Mouse (Mus musculus): ENCODE results near the gene Tas1r1. TPM values are rescaled to one million over a fixed set of nuclear protein-coding genes. Genes with fewer than 3 reads are reported as not detected.
"Not testable (repeated sequence)": the region's sequence is repeated elsewhere in the genome, so short reads cannot be mapped to it uniquely, and the experiment has no call there.

The Tas1r1 gene
- polyA plus RNA-seq, 1 experiment from 2014 or later, result 2.1 TPM

DNA sequence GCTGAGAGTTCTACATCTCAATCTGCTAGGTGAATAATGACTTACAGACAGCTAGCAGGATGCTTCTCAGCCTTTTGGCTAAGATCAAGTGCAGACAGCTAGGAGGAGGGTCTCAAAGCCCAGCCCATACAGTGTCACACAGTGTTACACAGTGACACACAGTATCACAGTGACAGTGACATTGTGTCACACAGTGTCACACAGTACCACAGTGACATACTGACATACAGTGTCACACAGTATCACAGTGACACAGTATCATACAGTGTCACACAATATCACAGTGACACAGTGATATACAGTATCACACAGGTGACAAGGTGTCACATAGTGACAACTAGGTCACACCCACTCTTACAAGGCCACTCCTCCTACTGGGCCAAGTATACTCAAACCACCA, 28.9 kb upstream of the Tas1r1 start:
- Histone ChIP-seq H3K4me1 (ENCODE audit: control insufficient read depth, insufficient read depth, low read length) (no peaks in the 10 kb centered on the region), H3K4me3 (ENCODE audit: low read depth, low read length) (no peak overlapping the region), H3K36me3 (ENCODE audit: control insufficient read depth, insufficient read depth, low read length) (no peaks in the 10 kb centered on the region), H3K4me2 (ENCODE audit: low read depth, low read length) (no peak overlapping the region), H3K9me3 (ENCODE audit: control insufficient read depth, low read length) (no peaks in the 10 kb centered on the region), H3K9ac (replicated peaks; ENCODE audit: low read depth, low read length) (no peak overlapping the region), H3K27me3 (ENCODE audit: control insufficient read depth, insufficient read depth, low read length) (no peaks in the 10 kb centered on the region), H3K27ac (ENCODE audit: low read depth, low read length) (no peak overlapping the region)
- ATAC-seq (ENCODE audit: low read depth), result no peak

- no peak overlapping the region for H3K9ac ChIP-seq (replicated peaks; ENCODE audit: low read depth, low read length)
- no peaks in the 10 kb centered on the region for H3K9me3 ChIP-seq (ENCODE audit: control insufficient read depth, low read length)
- no peaks in the 10 kb centered on the region for H3K4me1 ChIP-seq (ENCODE audit: control insufficient read depth, insufficient read depth, low read length)
- no peak for ATAC-seq (ENCODE audit: low read depth)
- no peak overlapping the region for H3K27ac ChIP-seq (ENCODE audit: low read depth, low read length)
- no peak overlapping the region for H3K4me3 ChIP-seq (ENCODE audit: low read depth, low read length)
- no peaks in the 10 kb centered on the region for H3K27me3 ChIP-seq (ENCODE audit: control insufficient read depth, insufficient read depth, low read length)
- WGBS, result 74% methylated on average over 9 of the region's 9 CpGs
- peaks cover 21% of the 10 kb centered on the region for H3K36me3 ChIP-seq (ENCODE audit: control insufficient read depth, insufficient read depth, low read length)
- no peak overlapping the region for H3K4me2 ChIP-seq (ENCODE audit: low read depth, low read length)
Measured at GRCm38 (mm10) chr4:152062390-152063110, 24.2 kb upstream of the Tas1r1 start.

DNA sequence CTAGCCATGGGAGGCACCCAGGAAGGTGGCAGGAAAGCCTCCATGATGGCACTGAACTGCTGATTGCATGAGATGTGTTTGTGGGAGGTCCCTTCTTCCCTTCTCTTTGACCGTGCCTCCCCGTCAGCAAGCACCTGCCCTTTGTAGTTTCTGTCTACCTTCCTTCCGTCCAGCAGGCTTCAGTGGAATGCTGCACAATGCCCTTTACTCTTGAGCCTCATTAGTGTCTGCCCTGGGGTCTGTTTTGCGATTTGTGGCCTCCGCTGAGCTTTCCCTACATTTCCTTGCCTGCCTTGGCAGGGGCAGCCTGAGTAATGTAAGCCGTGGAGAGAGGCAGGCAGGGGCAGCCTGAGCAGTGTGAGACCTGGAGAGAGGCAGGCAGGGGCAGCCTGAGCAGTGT, 6.2 kb upstream of the Tas1r1 start:
- Histone ChIP-seq H3K9me3 (ENCODE audit: control insufficient read depth, low read length) (no peaks in the 10 kb centered on the region), H3K27me3 (ENCODE audit: control insufficient read depth, insufficient read depth, low read length) (no peaks in the 10 kb centered on the region; the same call in 1 of the 2 replicates), H3K4me1 (ENCODE audit: control insufficient read depth, insufficient read depth, low read length) (peaks cover 9% of the 10 kb centered on the region), H3K36me3 (ENCODE audit: control insufficient read depth, insufficient read depth, low read length) (peaks cover 48% of the 10 kb centered on the region), H3K4me3 (ENCODE audit: low read depth, low read length) (no peak overlapping the region), H3K9ac (replicated peaks; ENCODE audit: low read depth, low read length) (no peak overlapping the region), H3K4me2 (ENCODE audit: low read depth, low read length) (no peak overlapping the region), H3K27ac (ENCODE audit: low read depth, low read length) (no peak overlapping the region)
- ATAC-seq (ENCODE audit: low read depth), result no peak
- WGBS, result 74% methylated on average over 6 of the region's 6 CpGs

DNA sequence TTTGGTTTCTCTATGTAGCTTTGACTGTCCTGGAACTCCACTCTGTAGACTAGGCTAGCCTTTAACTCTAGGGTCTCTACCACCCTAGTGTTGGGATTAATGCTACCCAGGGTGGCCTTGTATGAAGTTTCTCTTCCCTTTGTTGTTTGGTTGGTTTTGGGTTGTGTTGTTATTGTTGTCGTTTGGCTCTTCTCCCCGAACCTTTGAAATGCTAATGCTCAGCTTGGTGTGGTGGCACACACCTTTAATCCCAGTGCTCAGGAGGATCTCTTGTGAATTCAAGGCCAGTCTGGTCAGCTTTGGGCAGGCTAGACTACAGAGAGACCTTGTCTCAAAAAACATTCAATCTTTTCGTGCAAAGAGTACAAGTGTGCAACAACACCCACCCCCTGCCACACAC, 4.8 kb upstream of the Tas1r1 start:
- Histone ChIP-seq H3K9me3 (ENCODE audit: control insufficient read depth, low read length) (no peaks in the 10 kb centered on the region), H3K4me1 (ENCODE audit: control insufficient read depth, insufficient read depth, low read length) (peaks cover 9% of the 10 kb centered on the region), H3K9ac (replicated peaks; ENCODE audit: low read depth, low read length) (no peak overlapping the region), H3K36me3 (ENCODE audit: control insufficient read depth, insufficient read depth, low read length) (peaks cover 44% of the 10 kb centered on the region), H3K4me3 (ENCODE audit: low read depth, low read length) (no peak overlapping the region), H3K4me2 (ENCODE audit: low read depth, low read length) (no peak overlapping the region), H3K27ac (ENCODE audit: low read depth, low read length) (no peak overlapping the region), H3K27me3 (ENCODE audit: control insufficient read depth, insufficient read depth, low read length) (no peaks in the 10 kb centered on the region; the same call in 1 of the 2 replicates)
- 85% methylated on average over 3 of the region's 3 CpGs for WGBS
- ATAC-seq (ENCODE audit: low read depth), result no peak

DNA sequence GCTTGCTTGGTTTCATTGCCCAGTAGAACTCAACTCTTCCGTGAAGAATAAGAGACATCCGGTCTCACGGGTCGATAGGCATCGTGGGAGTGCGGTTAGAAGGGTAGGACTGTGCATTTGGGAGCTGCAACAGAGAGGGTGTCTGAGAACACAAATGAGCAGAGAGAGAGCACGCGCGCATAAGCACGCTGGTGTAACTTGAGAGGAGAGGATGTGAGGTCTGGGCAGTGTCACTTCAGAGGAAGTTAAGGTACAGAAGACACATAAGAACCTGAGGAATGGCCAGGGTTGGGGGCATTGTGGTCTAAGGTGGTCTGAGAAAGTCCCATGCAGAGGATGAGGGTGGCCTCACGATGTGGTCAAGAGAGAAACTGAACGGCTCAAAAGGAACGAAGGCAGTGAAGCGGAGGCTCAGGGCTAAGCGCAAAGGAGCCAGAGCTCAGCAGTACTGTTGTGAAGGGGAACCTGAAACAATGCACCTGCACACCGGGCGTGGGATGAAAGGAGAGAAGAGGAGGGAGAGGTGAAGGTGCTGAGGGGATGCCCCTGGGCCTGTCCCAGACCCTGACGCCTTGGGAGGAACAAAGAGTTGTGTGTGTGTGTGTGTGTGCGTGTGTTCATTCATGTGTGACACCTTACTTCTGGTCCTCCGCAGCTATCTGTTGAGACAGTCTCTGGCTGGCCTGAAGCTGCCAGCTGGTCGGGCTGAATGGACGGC, 3.7 kb upstream of the Tas1r1 start:
- ATAC-seq (ENCODE audit: low read depth), result no peak
- Histone ChIP-seq H3K4me1 (ENCODE audit: control insufficient read depth, insufficient read depth, low read length) (peaks cover 9% of the 10 kb centered on the region), H3K9ac (replicated peaks; ENCODE audit: low read depth, low read length) (no peak overlapping the region), H3K4me3 (ENCODE audit: low read depth, low read length) (no peak overlapping the region), H3K27me3 (ENCODE audit: control insufficient read depth, insufficient read depth, low read length) (no peaks in the 10 kb centered on the region; the same call in 1 of the 2 replicates), H3K36me3 (ENCODE audit: control insufficient read depth, insufficient read depth, low read length) (peaks cover 38% of the 10 kb centered on the region), H3K9me3 (ENCODE audit: control insufficient read depth, low read length) (no peaks in the 10 kb centered on the region), H3K4me2 (ENCODE audit: low read depth, low read length) (no peak overlapping the region), H3K27ac (ENCODE audit: low read depth, low read length) (no peak overlapping the region)
- 97% methylated on average over 22 of the region's 22 CpGs for WGBS

DNA sequence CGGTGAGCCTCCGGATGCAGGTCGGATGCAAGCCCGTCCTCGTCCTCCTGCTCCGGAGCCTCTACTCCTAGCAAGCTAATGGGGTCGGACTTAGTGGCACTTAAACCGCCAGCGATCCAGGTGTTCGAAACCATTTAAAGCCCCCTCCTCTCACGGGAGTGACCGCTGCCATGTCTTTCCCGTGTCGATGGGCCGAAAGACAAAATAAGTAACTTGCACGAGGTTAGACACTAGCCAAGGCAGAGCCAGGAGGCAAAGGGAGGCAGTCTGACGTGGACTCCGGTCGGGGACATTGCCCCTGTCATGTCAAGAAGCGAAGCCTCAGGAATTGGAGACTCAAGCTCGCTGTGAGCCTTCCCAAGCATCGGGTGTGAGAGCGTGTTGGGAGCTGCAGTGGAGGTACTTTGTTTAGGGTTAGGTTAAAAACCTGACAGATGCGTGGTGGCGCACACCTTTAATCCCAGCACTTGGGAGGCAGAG, 1.5 kb upstream of the Tas1r1 start:
- no peak for ATAC-seq (ENCODE audit: low read depth)
- WGBS, result 4% methylated on average over 25 of the region's 25 CpGs
- Histone ChIP-seq H3K9me3 (ENCODE audit: control insufficient read depth, low read length) (no peaks in the 10 kb centered on the region), H3K27me3 (ENCODE audit: control insufficient read depth, insufficient read depth, low read length) (no peaks in the 10 kb centered on the region; the same call in 1 of the 2 replicates), H3K4me1 (ENCODE audit: control insufficient read depth, insufficient read depth, low read length) (peaks cover 9% of the 10 kb centered on the region), H3K36me3 (ENCODE audit: control insufficient read depth, insufficient read depth, low read length) (peaks cover 25% of the 10 kb centered on the region), H3K9ac (replicated peaks; ENCODE audit: low read depth, low read length) (peak overlapping the region; percentile 78), H3K27ac (ENCODE audit: low read depth, low read length) (no peak overlapping the region), H3K4me2 (ENCODE audit: low read depth, low read length) (peak overlapping the region; percentile 87), H3K4me3 (ENCODE audit: low read depth, low read length) (peak overlapping the region; percentile 96)

- H3K27ac ChIP-seq (ENCODE audit: low read depth, low read length), result peak within 1 kb of the TSS; percentile 34; the same call in 1 of the 2 replicates
- WGBS, result under 1% methylated on average over 69 of the region's 86 CpGs
Measured at GRCm38 (mm10) chr4:152038985-152039830, 840 bp upstream of the Tas1r1 start, which contains the start of gene Nol9. Gene Nol9 (plus strand): TSS chr4:152039321.

DNA sequence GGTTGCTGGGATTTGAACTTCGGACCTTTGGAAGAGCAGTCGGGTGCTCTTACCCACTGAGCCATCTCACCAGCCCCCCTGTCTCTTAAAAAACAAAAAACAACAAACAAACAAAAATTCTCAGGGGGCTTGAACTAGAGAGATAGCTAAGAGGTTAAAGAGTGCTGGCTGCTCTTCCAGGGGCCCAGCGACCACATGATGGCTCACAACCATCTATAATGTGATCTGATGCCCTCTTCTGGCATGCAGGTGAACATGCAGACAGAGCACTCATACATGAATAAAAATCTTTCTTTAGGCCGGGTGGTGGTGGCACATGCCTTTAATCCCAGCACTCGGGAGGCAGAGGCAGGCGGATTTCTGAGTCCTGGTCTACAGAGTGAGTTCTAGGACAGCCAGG, 1.9 kb downstream of the Tas1r1 start:
- H3K4me3 ChIP-seq (ENCODE audit: low read depth, low read length); H3K9ac ChIP-seq (replicated peaks; ENCODE audit: low read depth, low read length); H3K36me3 ChIP-seq (ENCODE audit: control insufficient read depth, insufficient read depth, low read length); ATAC-seq (ENCODE audit: low read depth); H3K9me3 ChIP-seq (ENCODE audit: control insufficient read depth, low read length); H3K4me2 ChIP-seq (ENCODE audit: low read depth, low read length); H3K27ac ChIP-seq (ENCODE audit: low read depth, low read length); H3K27me3 ChIP-seq (ENCODE audit: control insufficient read depth, insufficient read depth, low read length); H3K4me1 ChIP-seq (ENCODE audit: control insufficient read depth, insufficient read depth, low read length): not testable (repeated sequence)
- 94% methylated on average over 6 of the region's 6 CpGs for WGBS

More at GRCm38 (mm10) chr4:152038985-152039830, 840 bp upstream of the Tas1r1 start, which contains the start of gene Nol9:
- H3K4me3 ChIP-seq (ENCODE audit: low read depth, low read length), result peak within 1 kb of the TSS; percentile 96
- no peaks in the 10 kb centered on the region for H3K9me3 ChIP-seq (ENCODE audit: control insufficient read depth, low read length)
- ATAC-seq (ENCODE audit: low read depth), result peak; percentile 90
- H3K27me3 ChIP-seq (ENCODE audit: control insufficient read depth, insufficient read depth, low read length), result no peaks in the 10 kb centered on the region; the same call in 1 of the 2 replicates
- peaks cover 23% of the 10 kb centered on the region for H3K36me3 ChIP-seq (ENCODE audit: control insufficient read depth, insufficient read depth, low read length)
- H3K4me1 ChIP-seq (ENCODE audit: control insufficient read depth, insufficient read depth, low read length), result peaks cover 9% of the 10 kb centered on the region
- peak within 1 kb of the TSS; percentile 78 for H3K9ac ChIP-seq (replicated peaks; ENCODE audit: low read depth, low read length)
- H3K4me2 ChIP-seq (ENCODE audit: low read depth, low read length), result peak within 1 kb of the TSS; percentile 87

All from neural tube, embryonic 14.5 days (tissue).